Mouse (Mus musculus) lung, embryonic 16.5 days (tissue): Measurements from ENCODE around the gene Rabep1. TPM values are rescaled to one million over a fixed set of nuclear protein-coding genes. Genes with fewer than 3 reads are reported as not detected.
A peak's percentile ranks its signal among the peaks of the same experiment; 100 is the strongest.
"Not testable (repeated sequence)": the region's sequence is repeated elsewhere in the genome, so short reads cannot be mapped to it uniquely, and the experiment has no call there.

Experiments used
- ATAC-seq: fragments of 200-750 bp; cut with Nextera tagmentation; 2 replicates; pipeline ENCODE4 v1.8.0; 2017; ENCODE audit warnings: low read depth, mild to moderate bottlenecking, moderate library complexity
- H3K27ac ChIP-seq: fragments of 300-500 bp; sonication (generic); 2 replicates; pipeline ENCODE4 v1.5.1; 2014; ENCODE audit warnings: mild to moderate bottlenecking, control low read depth, low read length
- H3K27me3 ChIP-seq: fragments of 300-500 bp; sonication (generic); 2 replicates; pipeline ENCODE4 v1.6.1; 2014; ENCODE audit warnings: low read depth, low read length, mixed read lengths; ENCODE audit not compliant: control insufficient read depth, insufficient read depth
- H3K36me3 ChIP-seq: fragments of 300-500 bp; sonication (generic); 2 replicates; pipeline ENCODE4 v1.6.1; 2014; ENCODE audit warnings: low read length; ENCODE audit not compliant: control insufficient read depth, insufficient read depth
- H3K4me1 ChIP-seq: fragments of 300-500 bp; sonication (generic); replicated peaks from 2 replicates; pipeline ENCODE4 v1.6.1; 2014; ENCODE audit warnings: low read length, mixed read lengths; ENCODE audit not compliant: control insufficient read depth, insufficient read depth
- H3K4me2 ChIP-seq: fragments of 300-500 bp; sonication (generic); 2 replicates; pipeline ENCODE4 v1.6.1; 2014; ENCODE audit warnings: low read depth, low read length, control low read depth
- H3K4me3 ChIP-seq: fragments of 300-500 bp; sonication (generic); 2 replicates; pipeline ENCODE4 v1.5.1; 2014; ENCODE audit warnings: mild to moderate bottlenecking, low read length, control low read depth
- H3K9ac ChIP-seq: fragments of 300-500 bp; sonication (generic); 2 replicates; pipeline ENCODE4 v1.6.1; 2014; ENCODE audit warnings: low read length, control low read depth
- H3K9me3 ChIP-seq: fragments of 300-500 bp; sonication (generic); 2 replicates; pipeline ENCODE4 v1.6.1; 2016; ENCODE audit warnings: low read length; ENCODE audit not compliant: control insufficient read depth
- WGBS: fragments of 180-500 bp; shearing (Covaris S2); extraction: QIAGEN DNeasy Blood & Tissue Kit; methylation state at CpG from one replicate; pipeline ENCODE4 v1.1.7; 2014; 5-methylcytosine and 5-hydroxymethylcytosine counted together
- polyA plus RNA-seq: library from polyadenylated mRNA; unstranded; fragments of >200 nt; fragmentation: Nextera tagmentation; extraction: Ambion mirVana; gene quantifications from 2 replicates; pipeline ENCODE4 v1.2.1, GENCODE M21; 2015

The Rabep1 gene
- polyA plus RNA-seq, 1 experiment from 2014 or later = 30.2 TPM

DNA sequence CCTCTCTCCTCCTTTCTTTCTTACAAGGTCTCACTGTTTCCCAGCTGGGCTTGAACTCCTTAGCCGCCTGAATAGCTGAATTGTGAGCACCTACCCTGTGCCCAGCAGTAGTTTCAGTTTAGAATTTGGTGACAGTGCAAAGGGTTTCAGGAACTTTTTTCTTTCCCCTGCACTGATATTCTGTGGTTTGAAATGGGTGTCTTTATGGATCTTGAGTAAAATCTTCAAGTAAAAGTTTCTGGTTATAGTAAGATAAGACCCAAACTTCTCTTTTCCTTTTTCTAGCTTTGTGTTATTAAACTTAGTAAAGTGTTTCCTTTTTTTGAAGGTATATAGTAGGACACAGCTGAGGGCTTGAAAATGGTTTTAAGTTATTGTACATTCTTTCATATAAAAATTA, 26.5 kb downstream of the Rabep1 start:
- Histone ChIP-seq H3K9me3 (no peaks in the 10 kb centered on the region), H3K4me2 (no peak overlapping the region), H3K4me3 (no peak overlapping the region), H3K36me3 (no peaks in the 10 kb centered on the region), H3K27me3 (no peaks in the 10 kb centered on the region), H3K27ac (no peak overlapping the region), H3K9ac (no peak overlapping the region), H3K4me1 (peaks cover 7% of the 10 kb centered on the region; the same call in 1 of the 2 replicates)
- ATAC-seq = no peak
- WGBS = 72% methylated on average over 1 of the region's 1 CpGs

DNA sequence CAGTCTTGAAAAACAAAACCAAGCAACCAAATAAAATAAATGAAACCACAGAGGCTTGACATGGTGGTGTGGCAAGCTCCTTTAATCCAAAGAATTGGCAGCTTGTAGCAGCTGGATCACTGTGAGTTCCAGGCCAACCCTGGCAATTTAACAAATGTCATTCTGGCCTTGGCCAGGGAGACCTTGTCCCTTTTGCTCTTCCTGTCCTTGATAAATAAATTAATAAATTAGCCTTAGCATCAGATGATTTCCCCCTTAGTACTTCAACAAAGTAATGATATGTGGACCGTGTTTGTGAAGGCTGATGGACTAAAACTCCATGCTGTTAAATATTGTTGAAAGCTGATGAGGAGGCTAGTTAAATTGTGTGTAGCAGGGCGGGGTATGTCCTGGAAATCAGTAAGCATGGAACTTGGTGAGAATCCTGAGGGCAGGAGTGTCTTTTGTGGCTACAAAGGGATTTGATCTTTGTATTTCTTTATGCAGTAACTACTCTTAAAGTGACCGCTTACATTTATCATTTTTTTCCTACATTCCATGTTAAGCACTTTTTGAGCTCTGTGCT, 27.3 kb downstream of the Rabep1 start:
- H3K4me3 ChIP-seq = no peak overlapping the region
- 76% methylated on average over 3 of the region's 3 CpGs for WGBS
- H3K9me3 ChIP-seq = no peaks in the 10 kb centered on the region
- peaks cover 7% of the 10 kb centered on the region; the same call in 1 of the 2 replicates for H3K4me1 ChIP-seq
- no peak overlapping the region for H3K9ac ChIP-seq
- no peak overlapping the region for H3K27ac ChIP-seq
- ATAC-seq = no peak
- no peaks in the 10 kb centered on the region for H3K36me3 ChIP-seq
- no peak overlapping the region for H3K4me2 ChIP-seq
- H3K27me3 ChIP-seq = no peaks in the 10 kb centered on the region

DNA sequence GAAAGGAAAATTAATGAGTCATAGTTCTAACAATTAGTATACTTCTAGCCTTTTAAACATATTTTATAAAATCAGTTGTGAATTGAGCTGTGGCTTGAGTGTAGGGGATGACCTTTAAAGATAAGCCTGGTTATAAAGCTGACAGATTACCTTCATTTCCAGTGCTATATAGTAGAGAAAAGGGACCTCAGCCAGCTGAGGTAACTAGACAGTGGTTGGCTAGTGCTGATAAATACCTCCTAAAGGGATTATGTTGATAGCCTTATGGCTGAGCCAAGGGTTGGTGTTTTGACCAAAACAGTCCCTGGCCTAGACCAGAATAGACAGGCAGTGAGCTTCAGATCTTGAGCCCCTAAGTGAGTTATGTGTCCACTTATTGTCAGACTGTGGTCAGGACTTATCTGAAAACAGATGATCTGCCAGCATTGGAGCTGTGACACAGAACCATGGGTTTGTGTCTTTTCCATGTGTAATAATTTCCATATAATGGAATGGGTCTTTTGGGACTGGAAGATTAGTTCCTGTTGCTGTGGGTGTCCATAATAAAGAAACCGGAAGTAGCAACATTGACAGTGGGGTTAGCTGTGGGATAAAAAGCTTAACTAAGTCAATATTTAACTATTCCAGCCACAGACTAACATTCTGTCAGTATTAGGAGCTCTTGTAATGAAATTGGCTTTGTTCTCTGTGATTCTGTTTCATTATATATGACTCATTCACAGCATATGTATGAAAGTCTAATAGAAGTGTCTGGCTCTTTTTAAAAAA, 29.5 kb downstream of the Rabep1 start:
- no peaks in the 10 kb centered on the region for H3K9me3 ChIP-seq
- no peak overlapping the region for H3K4me2 ChIP-seq
- no peaks in the 10 kb centered on the region for H3K27me3 ChIP-seq
- H3K4me3 ChIP-seq = no peak overlapping the region
- no peak overlapping the region for H3K27ac ChIP-seq
- H3K36me3 ChIP-seq = no peaks in the 10 kb centered on the region
- WGBS = 42% methylated on average over 1 of the region's 1 CpGs
- H3K9ac ChIP-seq = no peak overlapping the region
- no peak for ATAC-seq
- peaks cover 7% of the 10 kb centered on the region; the same call in 1 of the 2 replicates for H3K4me1 ChIP-seq

DNA sequence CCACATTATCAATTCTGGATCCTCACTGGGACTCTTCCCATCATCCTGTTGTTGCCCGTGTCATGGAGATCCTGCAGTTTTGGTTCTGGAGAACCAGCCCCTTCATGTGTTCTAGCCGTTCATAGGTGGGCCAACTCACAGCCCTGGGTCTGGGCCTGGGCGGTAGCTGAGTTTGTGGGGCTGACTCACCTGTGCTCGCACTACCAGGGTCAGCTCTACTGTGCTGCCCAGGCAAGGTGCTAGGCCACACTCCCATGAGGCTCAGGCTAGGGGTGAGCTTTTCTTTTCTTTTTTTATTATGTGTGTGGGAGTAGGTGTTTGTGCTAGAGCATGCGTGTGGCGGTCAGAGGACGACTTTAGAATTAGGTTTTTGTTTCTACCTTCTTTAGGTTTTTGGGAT, 33.1 kb downstream of the Rabep1 start:
- Histone ChIP-seq H3K9me3 (no peaks in the 10 kb centered on the region), H3K4me2 (no peak overlapping the region), H3K9ac (no peak overlapping the region), H3K4me3 (no peak overlapping the region), H3K4me1 (0 out of 2 replicates have a peak, but pooled peaks cover 2% of the 10 kb centered on the region), H3K36me3 (no peaks in the 10 kb centered on the region; the same call in 1 of the 2 replicates), H3K27ac (no peak overlapping the region), H3K27me3 (no peaks in the 10 kb centered on the region)
- 94% methylated on average over 7 of the region's 7 CpGs for WGBS
- ATAC-seq = no peak

DNA sequence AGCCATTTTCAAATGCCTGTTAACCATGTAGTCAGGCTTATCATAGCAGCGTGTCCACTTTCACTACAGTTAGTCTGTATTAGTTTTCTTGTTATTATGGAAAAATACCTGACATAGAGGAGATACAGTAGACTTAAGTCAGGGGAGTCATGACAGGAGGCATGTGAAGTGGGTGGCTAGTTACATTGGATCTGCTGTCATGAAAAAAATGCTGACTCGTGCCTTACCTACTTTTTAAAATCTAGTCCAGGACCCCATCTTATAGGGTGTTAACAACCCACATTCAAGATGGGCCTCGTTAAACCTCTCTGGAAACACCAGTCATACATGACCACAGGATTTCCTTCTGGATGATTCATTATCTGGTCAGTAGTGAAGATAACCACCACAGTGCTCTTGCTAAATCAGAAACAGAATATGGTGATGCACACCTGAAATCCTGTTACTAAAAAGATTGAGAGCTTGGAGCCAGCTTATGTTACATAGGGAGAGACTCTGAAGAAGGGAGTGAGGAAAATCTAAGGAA, 38.4 kb downstream of the Rabep1 start:
- H3K4me2 ChIP-seq = no peak overlapping the region
- no peak overlapping the region for H3K9ac ChIP-seq
- peaks cover 10% of the 10 kb centered on the region for H3K36me3 ChIP-seq
- no peak for ATAC-seq
- H3K4me1 ChIP-seq = no peaks in the 10 kb centered on the region
- H3K27ac ChIP-seq = no peak overlapping the region
- no peaks in the 10 kb centered on the region for H3K9me3 ChIP-seq
- no peaks in the 10 kb centered on the region for H3K27me3 ChIP-seq
- no peak overlapping the region for H3K4me3 ChIP-seq
- 79% methylated on average over 3 of the region's 3 CpGs for WGBS

DNA sequence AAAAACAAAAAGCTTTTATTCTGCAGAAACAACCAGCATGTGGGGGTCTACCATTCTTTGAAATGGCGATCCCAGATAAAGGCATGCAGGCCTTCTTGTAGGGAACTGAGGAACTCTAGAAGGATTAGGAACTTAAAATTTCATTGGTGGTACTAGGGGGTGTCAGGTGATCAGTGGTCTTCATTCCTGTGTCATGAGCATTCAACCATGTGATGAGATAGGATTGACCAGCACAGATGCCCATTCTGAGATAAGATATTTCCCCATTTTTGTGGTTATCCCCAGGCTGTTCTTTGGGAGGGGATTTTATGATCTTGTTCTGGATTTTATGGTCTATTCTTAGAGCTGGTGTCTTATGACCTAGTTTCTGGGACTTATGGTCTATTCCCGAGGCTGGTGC, 46.1 kb downstream of the Rabep1 start:
- Histone ChIP-seq H3K27me3 (no peaks in the 10 kb centered on the region), H3K36me3 (peaks cover 19% of the 10 kb centered on the region), H3K9me3 (no peaks in the 10 kb centered on the region), H3K27ac (no peak overlapping the region), H3K4me3 (no peak overlapping the region), H3K9ac (no peak overlapping the region), H3K4me2 (no peak overlapping the region), H3K4me1 (no peaks in the 10 kb centered on the region)
- no peak for ATAC-seq
- 94% methylated on average over 2 of the region's 2 CpGs for WGBS

DNA sequence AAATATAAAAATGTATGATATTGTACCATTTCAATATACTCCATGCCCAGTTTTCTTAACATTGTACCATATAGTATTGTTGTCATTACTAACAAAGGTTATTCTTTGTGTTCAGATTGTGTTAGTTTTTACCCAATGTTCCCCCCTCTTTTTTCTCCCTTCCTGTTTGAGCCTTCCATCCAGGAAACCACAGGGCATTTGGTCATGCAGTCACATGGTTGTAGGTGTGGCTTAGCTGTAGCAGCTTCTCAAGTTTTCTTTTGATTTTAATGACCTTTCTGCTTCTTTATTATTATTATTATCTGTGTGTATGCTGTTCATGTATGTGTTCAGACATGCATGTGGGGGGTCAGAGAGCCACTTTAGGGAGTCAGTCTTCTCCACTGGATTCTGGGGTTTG, 47.0 kb downstream of the Rabep1 start:
- Histone ChIP-seq H3K4me1 (no peaks in the 10 kb centered on the region), H3K27me3 (no peaks in the 10 kb centered on the region), H3K36me3 (peaks cover 20% of the 10 kb centered on the region), H3K9ac (no peak overlapping the region), H3K27ac (no peak overlapping the region), H3K9me3 (no peaks in the 10 kb centered on the region), H3K4me2 (no peak overlapping the region), H3K4me3 (no peak overlapping the region)
- no peak for ATAC-seq

DNA sequence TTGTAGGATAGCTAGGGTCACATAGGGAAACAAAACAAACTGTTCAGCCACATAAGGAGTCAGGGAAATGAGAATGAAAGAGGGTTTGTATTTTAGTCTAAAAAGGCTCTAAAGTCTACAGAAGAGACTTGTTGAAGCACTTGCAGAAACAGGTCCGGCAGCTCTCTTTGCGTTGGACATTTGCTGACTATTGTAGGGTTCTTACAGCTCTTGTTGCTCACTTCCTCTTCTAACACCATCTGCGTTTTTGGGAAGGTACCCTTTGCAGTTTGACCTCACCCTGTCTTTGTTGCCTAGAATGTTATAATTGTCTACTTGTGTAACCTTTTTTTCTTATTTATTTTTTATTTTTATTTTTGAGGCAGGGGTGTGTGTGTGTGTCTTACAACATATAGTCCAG, 53.1 kb downstream of the Rabep1 start:
- Histone ChIP-seq H3K36me3 (peaks cover 17% of the 10 kb centered on the region), H3K4me3 (no peak overlapping the region), H3K27me3 (no peaks in the 10 kb centered on the region), H3K4me2 (no peak overlapping the region), H3K9me3 (no peaks in the 10 kb centered on the region), H3K9ac (no peak overlapping the region), H3K4me1 (no peaks in the 10 kb centered on the region), H3K27ac (peak overlapping the region; percentile 59)
- 0 out of 2 replicates have a peak, but pooled peaks have one; percentile 7 for ATAC-seq
- WGBS = 68% methylated on average over 3 of the region's 3 CpGs

DNA sequence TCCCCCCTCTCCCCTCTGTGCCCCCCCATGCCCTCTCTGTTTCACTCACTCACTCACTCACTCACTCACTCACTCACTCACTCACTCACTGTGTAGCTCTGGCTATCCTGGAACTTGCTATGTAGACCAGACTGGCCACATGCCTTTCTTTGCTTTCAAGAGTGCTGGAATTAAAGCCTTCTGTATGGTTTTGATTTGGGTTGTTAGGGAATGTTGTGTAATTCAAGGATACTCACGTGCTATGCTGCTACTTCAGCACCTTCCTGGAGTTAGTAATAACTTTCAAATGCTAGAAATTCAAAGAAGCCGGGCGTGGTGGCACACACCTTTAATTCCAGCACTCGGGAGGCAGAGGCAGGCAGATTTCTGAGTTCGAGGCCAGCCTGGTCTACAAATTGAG, 53.6 kb downstream of the Rabep1 start:
- not testable (repeated sequence) for H3K9me3 ChIP-seq, H3K4me3 ChIP-seq, ATAC-seq, H3K27me3 ChIP-seq, H3K4me1 ChIP-seq, H3K9ac ChIP-seq, H3K4me2 ChIP-seq
- H3K27ac ChIP-seq = peak overlapping the region; percentile 59
- WGBS = 82% methylated on average over 5 of the region's 5 CpGs
- H3K36me3 ChIP-seq = peaks cover 17% of the 10 kb centered on the region
